Mouse (Mus musculus) retina, postnatal 7 days (tissue): ENCODE results near the gene Atp1a2.

Experiments
- DNase-seq: peaks from one replicate; pipeline ENCODE4 v3.0.0-alpha.2; 2012; ENCODE audit warnings: low read depth, low spot score

The Atp1a2 gene

DNA sequence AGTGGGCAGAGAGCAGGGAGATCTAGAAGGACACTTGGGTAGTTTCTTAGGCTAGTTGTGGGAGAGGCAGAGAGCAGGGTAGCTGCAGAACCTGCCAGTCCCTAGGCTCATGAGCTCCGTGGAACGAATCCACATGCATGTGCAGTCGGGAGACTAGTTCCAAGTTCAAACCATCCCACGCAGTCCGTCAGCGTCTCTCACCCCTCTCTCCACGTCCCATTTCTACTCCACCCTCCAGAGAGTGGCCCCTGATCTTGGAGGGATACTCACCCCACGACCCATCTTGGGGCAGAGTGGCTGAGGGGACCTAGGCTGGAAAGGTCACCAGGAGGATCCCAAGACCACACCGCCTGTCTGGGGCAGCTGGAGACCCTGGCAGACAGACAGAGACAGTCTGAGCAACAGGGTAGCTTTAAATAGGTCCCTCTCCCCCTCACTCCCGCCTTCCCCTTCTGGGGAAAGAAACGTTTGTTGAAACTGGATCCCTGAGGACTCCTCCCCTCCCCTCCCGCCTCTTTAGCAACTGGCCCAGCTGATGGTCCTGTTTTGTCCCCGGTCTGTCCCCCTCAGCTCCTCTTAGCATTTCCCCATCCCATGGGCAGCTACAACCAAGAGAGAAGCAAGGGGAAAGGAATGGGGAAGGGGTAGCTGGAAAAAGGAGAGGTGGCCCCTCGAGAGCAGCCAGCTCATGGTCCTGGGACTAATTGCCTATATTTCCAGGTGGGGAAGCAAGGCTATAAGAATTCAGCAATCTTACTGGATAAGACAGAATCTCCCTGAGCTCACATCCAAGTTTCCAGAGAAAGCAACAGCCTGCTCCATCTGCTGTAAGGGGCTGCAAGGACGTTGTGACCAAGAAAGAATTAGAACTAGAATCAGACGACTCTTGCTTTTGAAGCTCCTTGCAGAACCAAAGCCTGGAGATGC is at the start of gene Atp1a2:
TSS of gene Atp1a2 (minus strand) at position 454 of the 927 bp plus-strand sequence.
- no peak for DNase-seq

DNA sequence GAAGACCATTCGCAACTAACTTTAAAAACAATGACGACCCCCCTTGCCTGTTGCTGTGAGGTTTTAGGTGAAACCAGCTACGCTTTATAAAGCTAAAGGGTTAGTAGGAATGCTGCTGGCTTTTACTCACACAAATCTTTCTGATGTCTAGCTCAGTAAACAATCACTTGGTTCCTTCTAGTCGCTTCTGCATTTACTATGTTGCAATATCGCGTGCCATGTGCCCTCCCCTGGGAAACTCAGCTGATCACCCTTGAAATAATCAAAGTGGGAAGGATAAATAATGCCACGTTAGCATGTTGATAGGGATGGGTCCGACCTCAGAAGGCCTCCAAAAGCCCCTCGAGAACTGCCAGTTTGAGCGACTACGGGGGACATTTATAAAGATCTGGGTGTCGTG is 49.5 kb upstream of the Atp1a2 start:
- DNase-seq, result no peak

GRCm38 (mm10) chr1:172346707-172347106 is 48.8 kb upstream of the Atp1a2 start:
- DNase-seq, result no peak

- DNase-seq, result no peak
Observed at GRCm38 (mm10) chr1:172344820-172345219, 47.0 kb upstream of the Atp1a2 start.

DNA sequence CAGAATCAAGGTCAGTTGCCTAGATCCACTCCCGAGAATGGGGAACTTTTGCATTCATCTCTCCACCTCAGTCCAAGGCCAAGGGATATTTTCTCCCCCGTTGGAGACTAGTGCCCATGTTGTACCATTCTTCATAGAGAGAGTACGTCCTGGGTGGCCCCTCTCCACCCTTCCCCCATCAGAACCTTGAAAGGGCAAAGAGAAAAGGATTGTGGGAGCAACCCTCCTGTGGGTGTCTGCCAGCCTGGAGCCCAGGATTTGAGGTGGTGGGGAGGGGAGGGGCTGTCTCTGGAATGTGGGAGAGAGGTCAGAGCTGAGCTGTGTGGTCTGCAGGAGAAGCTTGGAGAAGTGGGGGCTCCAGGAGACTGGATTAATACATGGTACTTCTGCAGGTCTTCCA is 46.0 kb upstream of the Atp1a2 start:
- DNase-seq, result no peak

DNA sequence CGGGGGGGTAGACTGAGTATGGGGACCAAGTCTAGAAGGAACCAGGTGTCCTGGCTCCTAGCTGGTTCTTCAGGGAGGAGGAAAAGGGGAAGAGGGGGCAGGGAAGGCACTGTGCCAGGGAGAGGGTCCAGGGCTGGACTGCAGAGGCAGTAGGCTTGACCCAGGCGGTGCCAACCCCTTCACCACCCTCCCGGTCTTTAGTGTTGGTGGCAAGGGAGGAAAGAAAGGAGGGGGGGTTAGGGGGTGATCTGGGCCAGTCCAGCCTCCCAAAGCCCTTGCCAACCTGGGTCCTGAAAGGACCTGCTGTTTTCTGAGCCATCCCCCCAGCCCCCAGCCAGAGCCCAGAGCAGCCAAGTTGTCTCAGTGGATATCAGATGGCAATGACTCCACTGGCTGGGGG is 44.9 kb upstream of the Atp1a2 start:
- no peak for DNase-seq

DNA sequence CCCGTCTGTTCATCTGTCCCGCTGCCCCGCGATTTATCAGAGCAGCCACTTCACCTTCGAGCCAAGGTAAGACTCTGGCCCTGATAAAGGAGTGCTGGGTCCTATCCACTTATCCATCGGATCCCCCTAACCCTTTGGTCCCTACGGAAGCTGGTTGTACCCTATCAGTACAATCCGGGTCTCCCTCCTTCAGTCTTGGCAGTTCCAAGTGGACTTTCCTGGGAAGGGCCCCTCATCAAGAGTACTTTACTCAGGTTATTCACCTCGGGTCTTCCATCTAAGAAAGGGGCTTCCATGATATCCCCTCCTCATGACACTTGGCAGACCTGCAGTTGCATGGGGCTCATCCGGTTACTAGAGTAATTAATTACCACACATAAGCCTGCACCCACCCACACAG is 43.5 kb upstream of the Atp1a2 start:
- no peak for DNase-seq

- DNase-seq, result peak; percentile 70
Observed at GRCm38 (mm10) chr1:172340729-172341321, 43.0 kb upstream of the Atp1a2 start, which contains the start of gene Kcnj10. TSS of gene Kcnj10 (plus strand) at chr1:172341210.

GRCm38 (mm10) chr1:172337411-172338185 is 39.7 kb upstream of the Atp1a2 start:
- DNase-seq, result no peak

- DNase-seq, result no peak
Observed at GRCm38 (mm10) chr1:172335804-172336203, 37.9 kb upstream of the Atp1a2 start.

DNA sequence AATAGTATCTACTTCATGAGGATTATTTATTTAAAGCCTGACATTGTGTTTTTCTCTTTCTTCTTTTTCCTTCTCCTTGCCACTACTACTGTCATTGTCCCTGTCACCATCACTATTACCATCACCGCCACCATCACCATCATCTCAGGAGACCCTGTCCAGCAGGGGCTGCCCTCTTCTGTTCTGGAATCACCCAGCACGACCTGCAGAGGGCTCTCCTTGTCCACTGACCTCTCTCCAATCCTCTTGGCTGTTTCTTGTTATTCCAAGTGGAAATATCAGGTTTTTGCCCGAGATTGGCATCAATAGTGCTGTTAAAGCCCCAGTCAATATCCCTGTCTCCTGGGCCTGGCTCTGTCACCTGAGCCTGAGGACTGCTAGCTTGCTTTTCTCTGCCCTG is 35.6 kb upstream of the Atp1a2 start:
- DNase-seq, result no peak

DNA sequence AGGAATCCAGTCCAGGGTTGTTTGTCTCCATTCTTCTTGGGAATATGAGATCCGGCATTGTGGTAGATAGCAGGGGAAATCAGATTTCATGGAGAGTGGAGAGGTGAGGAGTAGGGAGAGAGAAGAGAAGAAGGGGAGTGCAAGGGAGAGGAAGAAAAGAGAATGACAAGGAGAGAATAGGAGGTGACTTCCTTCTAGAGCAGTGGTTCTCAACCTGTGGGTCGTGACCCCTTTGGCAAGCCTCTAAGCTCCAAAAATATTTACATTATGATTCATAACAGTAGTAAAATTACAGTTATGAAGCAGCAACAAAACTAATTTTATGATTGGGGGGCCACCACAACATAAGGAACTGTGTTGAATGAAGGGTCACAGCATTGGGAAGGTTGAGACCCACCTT is 35.1 kb upstream of the Atp1a2 start:
- no peak for DNase-seq

- no peak for DNase-seq
Observed at GRCm38 (mm10) chr1:172331422-172331947, 33.6 kb upstream of the Atp1a2 start.

- DNase-seq, result no peak
Observed at GRCm38 (mm10) chr1:172329616-172330015, 31.8 kb upstream of the Atp1a2 start.

DNA sequence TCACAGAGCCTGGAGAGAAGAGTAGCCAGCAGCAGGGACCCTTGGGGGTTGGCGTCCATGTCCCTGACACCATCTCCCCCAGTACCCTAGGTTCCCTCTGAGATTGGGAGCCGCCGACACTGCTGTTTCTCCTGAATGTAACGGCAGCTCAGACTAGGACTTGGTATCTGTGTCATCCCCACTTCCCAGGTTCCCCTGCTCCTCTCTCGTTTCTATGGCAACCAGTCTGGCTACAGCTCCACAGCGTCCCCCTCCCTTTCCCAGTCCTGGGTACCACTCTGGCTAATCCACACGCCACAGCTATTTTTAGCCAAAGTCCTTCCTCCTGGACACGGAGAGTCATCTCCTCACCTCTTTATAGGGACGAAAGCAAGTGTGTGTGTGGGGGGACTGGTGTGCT is 31.3 kb upstream of the Atp1a2 start, which contains the start of gene Kcnj9:
TSS of gene Kcnj9 (minus strand) at position 188 of the 400 bp plus-strand sequence.
- DNase-seq, result no peak

GRCm38 (mm10) chr1:172328461-172328860 is 30.6 kb upstream of the Atp1a2 start:
- DNase-seq, result no peak

- DNase-seq, result no peak
Observed at GRCm38 (mm10) chr1:172328041-172328440, 30.2 kb upstream of the Atp1a2 start.

- DNase-seq, result no peak
Observed at GRCm38 (mm10) chr1:172327206-172328001, 29.5 kb upstream of the Atp1a2 start.

DNA sequence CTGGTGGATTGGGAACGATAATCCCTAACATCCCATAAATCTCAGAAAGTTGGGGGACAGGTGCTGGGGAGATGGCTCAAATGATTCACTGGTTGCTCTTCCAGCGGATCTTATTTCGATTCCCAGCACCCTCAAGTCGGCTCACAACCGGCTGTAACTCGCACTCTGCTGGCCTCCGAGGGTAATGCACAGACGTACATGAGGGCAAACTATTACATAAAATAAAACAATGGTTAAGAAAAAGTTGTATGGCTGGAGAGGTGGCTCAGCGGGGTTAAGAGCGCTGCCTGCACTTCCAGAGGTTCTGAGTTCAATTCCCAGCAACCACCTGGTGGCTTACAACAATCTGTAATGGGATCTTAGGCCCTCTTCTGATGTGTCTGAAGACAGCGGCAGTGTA is 28.8 kb upstream of the Atp1a2 start:
- no peak for DNase-seq

GRCm38 (mm10) chr1:172325680-172326535 is 28.0 kb upstream of the Atp1a2 start:
- peak; percentile 60 for DNase-seq
